Mouse (Mus musculus) midbrain, embryonic 11.5 days (tissue): ENCODE measurements around the gene Wdr92. TPM values are rescaled to one million over a fixed set of nuclear protein-coding genes. Genes with fewer than 3 reads are reported as not detected.
A peak's percentile ranks its signal among the peaks of the same experiment; 100 is the strongest.
"Not testable (repeated sequence)": the region's sequence is repeated elsewhere in the genome, so short reads cannot be mapped to it uniquely, and the experiment has no call there.

Source experiments
- ATAC-seq: fragments of 200-750 bp; cut with Nextera tagmentation; 2 replicates; pipeline ENCODE4 v1.8.0; 2017; ENCODE audit warnings: moderate TSS enrichment, moderate library complexity; ENCODE audit not compliant: low FRiP score
- DNase-seq: peaks from one replicate; pipeline ENCODE4 v3.0.0; 2015; ENCODE audit warnings: low spot score; ENCODE audit errors: missing footprints
- H3K27ac ChIP-seq: fragments of 300-500 bp; sonication (generic); 2 replicates; pipeline ENCODE4 v1.5.1; 2014; ENCODE audit warnings: low read depth, low read length
- H3K27me3 ChIP-seq: fragments of 300-500 bp; sonication (generic); 2 replicates; pipeline ENCODE4 v1.6.1; 2014; ENCODE audit warnings: mild to moderate bottlenecking, low read length, moderate library complexity, mixed read lengths; ENCODE audit not compliant: control insufficient read depth, insufficient read depth
- H3K36me3 ChIP-seq: fragments of 300-500 bp; sonication (generic); 2 replicates; pipeline ENCODE4 v1.6.1; 2014; ENCODE audit warnings: mild to moderate bottlenecking, low read length, moderate library complexity, mixed read lengths; ENCODE audit not compliant: control insufficient read depth, insufficient read depth
- H3K4me1 ChIP-seq: fragments of 300-500 bp; sonication (generic); 2 replicates; pipeline ENCODE4 v1.6.1; 2014; ENCODE audit warnings: low read length; ENCODE audit not compliant: control insufficient read depth, insufficient read depth
- H3K4me2 ChIP-seq: fragments of 300-500 bp; sonication (generic); 2 replicates; pipeline ENCODE4 v1.6.1; 2014; ENCODE audit warnings: mild to moderate bottlenecking, moderate library complexity
- H3K4me3 ChIP-seq: fragments of 300-500 bp; sonication (generic); 2 replicates; pipeline ENCODE4 v1.5.1; 2014; ENCODE audit warnings: low read depth, low read length
- H3K9ac ChIP-seq: fragments of 300-500 bp; sonication (generic); 2 replicates; pipeline ENCODE4 v1.6.1; 2014; ENCODE audit warnings: low read length
- H3K9me3 ChIP-seq: fragments of 300-500 bp; sonication (generic); 2 replicates; pipeline ENCODE4 v1.6.1; 2016; ENCODE audit warnings: low read length; ENCODE audit not compliant: control insufficient read depth
- WGBS: fragments of 180-500 bp; shearing (Covaris S2); extraction: QIAGEN DNeasy Blood & Tissue Kit; methylation state at CpG from one replicate; pipeline ENCODE4 v1.1.7; 2014; 5-methylcytosine and 5-hydroxymethylcytosine counted together
- polyA plus RNA-seq: library from polyadenylated mRNA; unstranded; fragments of >200 nt; fragmentation: Nextera tagmentation; extraction: Ambion mirVana; gene quantifications from 2 replicates; pipeline ENCODE4 v1.2.1, GENCODE M21; 2014

Wdr92 gene
- polyA plus RNA-seq, 1 experiment from 2014 or later: 33.0 TPM

GRCm38 (mm10) chr11:17221126-17221525 is 39.2 kb downstream of the Wdr92 start:
- H3K9ac ChIP-seq: no peak overlapping the region
- no peaks in the 10 kb centered on the region for H3K9me3 ChIP-seq
- 93% methylated on average over 8 of the region's 8 CpGs for WGBS
- no peak for DNase-seq
- no peak for ATAC-seq
- no peak overlapping the region for H3K4me3 ChIP-seq
- H3K27ac ChIP-seq: no peak overlapping the region
- no peaks in the 10 kb centered on the region for H3K4me1 ChIP-seq
- no peak overlapping the region for H3K4me2 ChIP-seq
- H3K27me3 ChIP-seq: no peaks in the 10 kb centered on the region
- no peaks in the 10 kb centered on the region for H3K36me3 ChIP-seq

- Histone ChIP-seq H3K27me3 (no peaks in the 10 kb centered on the region), H3K4me3 (no peak overlapping the region), H3K4me1 (no peaks in the 10 kb centered on the region), H3K9me3 (no peaks in the 10 kb centered on the region), H3K9ac (no peak overlapping the region), H3K27ac (no peak overlapping the region), H3K4me2 (no peak overlapping the region), H3K36me3 (no peaks in the 10 kb centered on the region; the same call in 1 of the 2 replicates)
- ATAC-seq (no peak), DNase-seq (no peak)
- WGBS: 89% methylated on average over 5 of the region's 5 CpGs
These were observed 50.9 kb downstream of the Wdr92 start for GRCm38 (mm10) chr11:17232792-17233191.

GRCm38 (mm10) chr11:17236449-17237037 is 54.6 kb downstream of the Wdr92 start:
- 88% methylated on average over 5 of the region's 5 CpGs for WGBS
- Histone ChIP-seq H3K4me3 (no peak overlapping the region), H3K9me3 (no peaks in the 10 kb centered on the region)

GRCm38 (mm10) chr11:17238598-17238997 is 56.7 kb downstream of the Wdr92 start:
- not testable (repeated sequence) for ATAC-seq, H3K27me3 ChIP-seq, H3K27ac ChIP-seq, DNase-seq, H3K9me3 ChIP-seq, H3K36me3 ChIP-seq, H3K9ac ChIP-seq, H3K4me2 ChIP-seq, H3K4me3 ChIP-seq, H3K4me1 ChIP-seq
- 90% methylated on average over 5 of the region's 5 CpGs for WGBS

More at GRCm38 (mm10) chr11:17236449-17237037, 54.6 kb downstream of the Wdr92 start:
- H3K9ac ChIP-seq: no peak overlapping the region
- ATAC-seq: no peak
- no peak for DNase-seq
- no peak overlapping the region for H3K4me2 ChIP-seq
- no peaks in the 10 kb centered on the region for H3K4me1 ChIP-seq
- H3K27me3 ChIP-seq: no peaks in the 10 kb centered on the region
- no peak overlapping the region for H3K27ac ChIP-seq
- H3K36me3 ChIP-seq: no peaks in the 10 kb centered on the region; the same call in 1 of the 2 replicates

- no peak overlapping the region for H3K4me2 ChIP-seq
- no peak overlapping the region for H3K9ac ChIP-seq
- ATAC-seq: no peak
- no peaks in the 10 kb centered on the region for H3K27me3 ChIP-seq
- H3K4me3 ChIP-seq: no peak overlapping the region
- H3K27ac ChIP-seq: no peak overlapping the region
- no peaks in the 10 kb centered on the region for H3K9me3 ChIP-seq
- H3K4me1 ChIP-seq: no peaks in the 10 kb centered on the region
- no peaks in the 10 kb centered on the region for H3K36me3 ChIP-seq
- no peak for DNase-seq
These were observed 66.8 kb downstream of the Wdr92 start for GRCm38 (mm10) chr11:17248715-17249114.

DNA sequence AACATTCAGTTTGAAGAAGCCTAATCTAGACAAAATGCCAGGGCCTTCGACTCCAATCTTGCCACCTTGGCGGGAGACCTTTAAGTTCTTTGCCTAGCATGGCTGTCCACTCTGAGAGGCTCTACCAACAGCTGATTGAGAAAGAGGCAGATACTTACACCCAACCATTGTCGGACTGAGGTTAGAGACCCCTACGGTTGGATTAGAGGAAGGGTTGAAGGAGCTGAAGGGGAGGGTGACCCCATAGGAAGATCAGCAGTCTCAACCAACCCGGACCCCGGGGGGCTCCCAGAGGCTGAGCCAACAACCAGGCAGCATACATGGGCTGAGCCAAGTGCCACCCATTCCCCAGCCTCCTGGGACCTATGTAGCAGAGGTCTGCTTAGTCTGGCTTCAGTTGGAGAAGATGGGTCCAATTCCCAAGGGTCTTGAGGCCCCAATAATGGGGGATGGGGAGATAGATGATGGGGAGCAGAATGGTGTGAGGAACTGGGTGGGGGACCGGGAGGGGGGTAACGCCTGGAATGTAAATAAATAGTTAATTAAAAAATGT is 75.0 kb downstream of the Wdr92 start:
- Histone ChIP-seq H3K27ac (no peak overlapping the region), H3K36me3 (no peaks in the 10 kb centered on the region), H3K4me2 (peak overlapping the region; percentile 35), H3K27me3 (no peaks in the 10 kb centered on the region), H3K9me3 (no peaks in the 10 kb centered on the region), H3K4me3 (peak overlapping the region; percentile 71), H3K4me1 (peaks cover 2% of the 10 kb centered on the region; the same call in 1 of the 2 replicates), H3K9ac (peak overlapping the region; percentile 86; the same call in 1 of the 2 replicates)
- peak; percentile 88 for DNase-seq
- 61% methylated on average over 8 of the region's 8 CpGs for WGBS
- ATAC-seq: peak; percentile 81

DNA sequence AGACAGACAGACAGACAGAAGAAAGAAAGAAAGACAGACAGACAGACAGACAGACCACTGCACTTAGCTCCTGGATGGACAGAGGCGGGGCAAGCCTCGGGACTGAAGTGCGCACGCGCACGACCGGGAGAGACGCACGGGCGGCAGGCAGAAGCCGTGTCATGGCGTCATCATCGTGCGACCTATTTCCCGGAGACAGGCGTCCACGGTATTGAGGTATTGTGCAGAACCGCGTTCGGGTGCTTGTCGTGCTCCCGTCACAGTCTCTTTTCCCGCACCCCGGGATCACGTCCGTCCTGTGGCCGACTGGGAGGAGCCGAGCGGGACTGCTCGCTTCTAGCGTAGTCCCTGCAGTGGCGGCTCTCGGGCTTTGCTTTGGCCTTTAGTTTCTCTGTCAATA is 75.5 kb downstream of the Wdr92 start, which contains the start of gene C1d:
Gene C1d (plus strand): TSS at position 137 of the 400 bp plus-strand sequence.
- Histone ChIP-seq H3K9ac (peak within 1 kb of the TSS; percentile 86), H3K4me3 (peak within 1 kb of the TSS; percentile 71), H3K36me3 (no peaks in the 10 kb centered on the region), H3K4me2 (peak within 1 kb of the TSS; percentile 47), H3K4me1 (peaks cover 2% of the 10 kb centered on the region; the same call in 1 of the 2 replicates), H3K27me3 (no peaks in the 10 kb centered on the region), H3K27ac (peak within 1 kb of the TSS; percentile 50), H3K9me3 (no peaks in the 10 kb centered on the region)
- ATAC-seq (peak; percentile 93), DNase-seq (peak; percentile 99)
- WGBS: 0% methylated on average over 26 of the region's 33 CpGs

DNA sequence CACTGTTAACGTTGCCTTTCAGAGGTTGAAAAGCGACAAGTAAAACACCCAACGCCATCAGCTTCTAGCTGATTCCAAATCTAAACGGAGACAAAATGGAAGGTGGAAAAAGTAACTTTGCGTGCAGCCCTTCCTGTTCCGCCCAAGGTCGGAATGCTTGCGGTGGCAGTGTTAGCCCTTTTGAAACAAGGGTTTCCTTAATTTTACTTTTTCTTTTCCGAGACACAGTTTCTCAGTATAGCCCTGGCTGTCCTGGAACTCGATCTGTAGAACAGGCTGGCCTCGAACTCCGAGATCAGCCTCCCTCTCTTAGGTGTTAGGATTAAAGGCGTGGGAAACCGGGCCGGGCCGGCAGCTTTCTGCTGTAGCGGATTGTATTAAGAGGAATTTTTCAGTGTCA is 76.0 kb downstream of the Wdr92 start:
- no peak; the same call in 1 of the 2 replicates for ATAC-seq

DNA sequence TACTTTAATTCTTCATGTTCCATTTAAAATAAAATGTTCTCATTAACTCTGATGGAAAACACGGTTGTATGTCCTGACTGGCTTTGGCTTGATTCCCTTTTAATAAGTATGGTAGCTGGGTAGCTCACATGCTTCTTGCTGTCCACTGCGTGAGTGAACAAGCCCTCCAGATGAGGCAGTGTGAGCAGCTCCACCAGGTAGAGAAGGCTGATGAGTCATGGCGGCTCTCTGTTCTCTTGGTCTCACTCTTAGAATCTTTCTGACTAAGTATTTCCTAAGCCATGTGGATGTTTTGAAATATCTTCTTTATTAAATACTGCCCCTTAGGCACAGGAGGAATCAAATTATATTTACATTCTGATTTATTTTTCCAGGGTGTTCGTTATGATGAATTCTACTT is 85.3 kb downstream of the Wdr92 start:
- no peak for DNase-seq
- Histone ChIP-seq H3K27me3 (no peaks in the 10 kb centered on the region), H3K4me2 (no peak overlapping the region), H3K9ac (no peak overlapping the region), H3K4me1 (no peaks in the 10 kb centered on the region), H3K36me3 (0 out of 2 replicates have a peak, but pooled peaks cover 3% of the 10 kb centered on the region), H3K9me3 (no peaks in the 10 kb centered on the region), H3K4me3 (no peak overlapping the region), H3K27ac (no peak overlapping the region)
- no peak for ATAC-seq
- 91% methylated on average over 4 of the region's 4 CpGs for WGBS

More for the DNA sequence above, 76.0 kb downstream of the Wdr92 start:
- peak overlapping the region; percentile 71 for H3K4me3 ChIP-seq
- H3K27ac ChIP-seq: peak overlapping the region; percentile 50
- H3K4me1 ChIP-seq: peaks cover 2% of the 10 kb centered on the region; the same call in 1 of the 2 replicates
- peak overlapping the region; percentile 47 for H3K4me2 ChIP-seq
- no peaks in the 10 kb centered on the region for H3K36me3 ChIP-seq
- H3K27me3 ChIP-seq: no peaks in the 10 kb centered on the region
- H3K9ac ChIP-seq: peak overlapping the region; percentile 86
- DNase-seq: no peak
- WGBS: under 1% methylated on average over 17 of the region's 17 CpGs
- H3K9me3 ChIP-seq: no peaks in the 10 kb centered on the region
